Mouse (Mus musculus) regulatory T cell (primary cell): ENCODE data around the gene Apc2.

Experiments
- in situ Hi-C: fragments of 300-600 bp; cut with MboI, MseI; formaldehyde crosslinking; loops from one replicate; pipeline ENCODE4 v1.15.1; 2025; ENCODE audit warnings: high pct_unique_total_duplicates

Gene Apc2

DNA sequence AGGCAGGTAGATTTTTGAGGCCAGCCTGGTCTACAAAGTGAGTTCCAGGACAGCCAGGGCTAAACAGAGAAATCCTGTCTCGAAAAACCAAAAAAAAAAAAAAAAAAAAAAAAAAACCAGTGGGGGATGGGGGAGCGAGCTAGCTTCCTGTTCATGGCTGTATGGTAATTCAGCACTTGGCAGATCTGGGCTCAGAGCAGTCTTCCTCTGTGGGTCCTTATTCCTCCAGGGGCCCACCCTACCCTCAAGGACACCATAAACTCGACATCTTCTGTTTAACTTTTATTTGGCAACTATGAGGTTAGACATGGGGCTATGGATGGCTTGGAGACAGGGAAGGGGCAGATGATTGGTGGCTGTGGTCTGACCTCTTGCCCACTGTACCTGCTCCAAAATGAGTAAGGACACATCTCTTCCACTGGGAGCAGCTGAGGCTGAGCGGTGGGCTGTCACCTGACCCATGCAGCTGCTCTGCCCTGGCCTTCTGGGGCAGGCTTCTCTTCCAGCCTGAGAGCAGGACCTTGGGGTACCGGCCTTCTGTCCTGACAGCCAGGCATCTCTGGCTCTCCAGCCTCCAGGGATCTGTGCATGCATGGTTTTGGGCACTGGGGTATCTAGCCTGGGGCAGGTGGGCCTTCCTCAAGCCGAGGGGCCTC lies 25.4 kb downstream of the Apc2 start:
- in situ Hi-C loops, result no loop called here

DNA sequence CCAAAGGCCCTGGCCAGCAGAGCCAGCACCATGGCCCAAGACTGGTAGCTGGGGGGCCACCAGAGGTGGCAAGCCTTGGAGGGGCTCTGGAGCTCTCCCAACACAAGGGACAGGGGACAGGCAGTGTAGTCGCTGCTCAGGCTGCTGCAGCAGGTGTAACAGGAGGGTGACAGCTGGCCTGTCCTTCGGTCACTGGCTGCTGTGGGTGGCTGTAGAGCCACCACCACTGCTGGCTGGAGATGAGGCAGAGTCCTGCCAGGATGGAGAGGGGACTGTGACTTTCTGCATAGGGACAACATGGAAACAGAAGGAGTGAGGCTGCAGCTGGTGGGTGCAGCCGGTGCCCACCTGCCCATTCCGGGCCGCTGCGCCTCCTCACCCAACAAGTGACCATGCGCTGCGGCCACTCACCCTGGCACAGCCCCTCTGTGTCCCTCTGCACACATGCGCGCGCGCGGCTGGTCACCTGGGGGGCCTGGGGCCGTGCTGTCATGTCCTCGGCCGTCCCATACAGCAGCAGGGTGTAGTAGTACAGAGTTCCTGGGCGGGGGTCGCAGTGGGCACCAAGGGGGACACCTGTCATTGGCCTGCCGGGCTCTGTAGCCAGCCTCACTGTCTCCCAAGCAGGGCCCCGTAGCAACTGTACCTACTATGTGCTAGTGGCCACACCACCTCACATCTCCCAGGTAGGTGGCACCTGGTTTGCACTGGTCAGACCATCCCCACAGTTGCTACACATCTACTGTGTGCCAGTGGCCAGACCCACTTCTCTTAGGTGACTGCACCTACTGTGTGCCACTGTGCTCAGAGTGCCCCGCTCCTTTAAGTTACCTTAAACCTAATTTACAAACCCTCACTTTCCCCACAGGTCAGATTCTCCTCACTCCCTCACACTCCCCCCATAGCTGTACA lies 26.1 kb downstream of the Apc2 start:
- in situ Hi-C loops, result no loop called here

DNA sequence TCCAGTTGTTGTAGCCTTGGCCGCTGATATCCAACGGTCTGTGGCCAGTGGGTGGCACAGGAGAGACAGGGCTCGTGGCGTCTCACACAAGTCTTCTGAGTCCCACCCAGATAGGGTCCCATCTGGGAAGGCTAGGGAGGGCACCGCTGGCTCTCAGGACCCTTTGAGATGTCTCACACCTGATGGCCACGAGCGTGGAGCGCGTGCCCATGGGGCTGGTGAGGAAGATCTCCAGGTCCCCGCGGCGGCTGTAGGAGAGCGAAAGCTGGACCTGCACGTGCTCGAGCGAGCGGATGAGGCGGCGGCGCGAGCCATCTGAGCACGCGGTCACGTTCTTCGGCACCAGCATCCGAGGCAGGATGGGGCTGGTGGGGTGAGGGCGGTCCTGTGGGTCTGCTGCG lies 27.0 kb downstream of the Apc2 start:
- in situ Hi-C loops, result no loop called here

DNA sequence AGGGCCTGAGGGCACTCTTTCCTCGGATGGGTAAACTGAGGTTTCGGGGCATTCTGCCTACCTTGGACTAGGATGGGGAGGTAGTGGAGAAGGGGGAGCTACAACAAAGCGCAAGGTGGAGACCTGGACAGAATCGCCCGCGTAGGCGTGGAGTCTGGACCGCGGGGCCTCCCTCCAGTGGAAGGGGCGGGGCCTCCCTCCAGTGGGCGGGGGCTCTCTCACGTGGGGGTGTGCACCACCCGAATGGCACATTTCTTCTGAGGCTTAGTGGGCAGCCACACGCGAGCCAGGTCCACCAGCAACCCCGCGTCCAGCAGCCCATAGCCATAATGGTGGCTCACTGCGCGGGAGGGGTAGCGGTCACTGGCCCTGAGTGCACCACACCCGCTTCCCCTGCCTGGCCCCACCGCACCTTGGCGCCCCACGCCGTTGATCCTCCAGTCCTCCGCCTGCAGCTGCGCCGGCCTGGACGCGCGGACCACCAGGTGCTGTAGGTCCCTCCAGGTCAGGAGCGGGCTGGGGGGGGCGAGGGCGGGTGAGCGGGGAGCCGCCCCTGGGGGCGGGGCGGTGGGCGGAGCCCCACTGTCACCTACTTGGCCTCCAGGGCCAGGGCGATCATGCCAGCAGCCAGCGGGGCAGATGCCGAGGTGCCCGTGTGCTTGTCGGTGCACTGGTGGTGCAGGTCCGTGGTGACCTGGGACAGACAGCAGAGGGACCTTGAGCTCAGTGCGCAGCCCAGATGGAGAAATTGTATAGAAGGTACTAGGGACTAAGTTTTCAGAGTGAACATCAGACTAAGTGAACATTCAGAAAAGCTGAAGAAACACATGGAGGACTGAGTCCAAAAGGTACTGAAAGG lies 27.7 kb downstream of the Apc2 start:
- in situ Hi-C loops, result no loop called here

DNA sequence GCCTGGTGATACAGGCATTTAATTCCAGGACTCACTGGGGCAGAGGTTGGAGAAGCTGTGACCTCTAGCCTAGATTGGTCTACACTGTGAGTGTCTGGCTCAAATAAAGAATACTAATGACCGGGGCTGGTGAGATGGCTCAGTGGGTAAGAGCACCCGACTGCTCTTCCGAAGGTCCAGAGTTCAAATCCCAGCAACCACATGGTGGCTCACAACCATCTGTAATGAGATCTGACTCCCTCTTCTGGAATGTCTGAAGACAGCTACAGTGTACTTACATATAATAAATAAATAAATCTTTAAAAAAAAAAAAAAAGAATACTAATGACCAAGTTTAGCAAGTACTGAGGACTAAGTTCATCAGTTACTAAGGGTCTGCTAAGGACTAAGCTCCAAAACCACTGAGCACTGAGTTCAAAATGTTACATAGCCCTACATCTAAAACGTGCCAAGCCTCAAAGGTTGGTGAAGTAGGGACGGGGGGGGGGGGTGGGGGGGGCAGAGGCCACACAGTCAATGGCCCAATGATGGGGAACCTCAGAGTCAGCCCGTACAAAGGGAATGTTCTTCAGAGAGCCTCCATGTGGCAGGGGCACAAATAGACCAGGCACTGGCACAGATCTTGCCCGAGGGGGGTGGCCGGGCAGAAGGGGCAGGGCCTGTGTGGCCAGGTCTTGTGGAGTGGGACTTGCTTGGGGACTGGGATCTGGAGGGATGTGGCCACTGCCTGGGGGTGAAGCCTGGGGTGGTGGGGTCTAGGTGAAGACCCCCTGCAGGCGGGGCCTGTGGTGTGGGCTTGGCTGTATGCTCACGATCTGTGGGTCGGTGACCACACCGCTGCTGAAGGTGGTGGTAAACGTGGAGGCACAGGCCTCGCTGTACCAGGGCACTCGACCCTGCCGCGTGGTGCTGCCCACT lies 28.6 kb downstream of the Apc2 start:
- in situ Hi-C loops, result no loop called here

DNA sequence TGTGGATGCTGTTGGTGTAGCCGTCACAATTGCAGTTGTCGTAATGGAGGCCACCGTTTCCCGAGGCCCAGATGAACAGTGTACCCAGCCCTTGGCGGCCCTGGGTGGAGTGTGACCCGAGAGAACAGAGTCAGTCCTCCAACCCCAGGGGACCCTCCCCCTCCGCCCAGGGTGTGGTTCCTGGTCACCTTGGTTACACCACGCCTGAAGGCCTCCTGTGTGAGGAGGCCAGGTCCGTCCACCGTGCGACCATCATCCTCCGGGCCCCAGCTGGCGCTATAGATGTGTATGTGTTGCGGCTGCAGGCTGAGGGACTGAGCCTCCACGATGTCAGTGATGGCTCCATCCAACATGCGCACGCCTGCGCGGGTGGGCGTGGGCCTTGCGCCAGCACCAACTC lies 29.3 kb downstream of the Apc2 start:
- in situ Hi-C loops, result no loop called here

DNA sequence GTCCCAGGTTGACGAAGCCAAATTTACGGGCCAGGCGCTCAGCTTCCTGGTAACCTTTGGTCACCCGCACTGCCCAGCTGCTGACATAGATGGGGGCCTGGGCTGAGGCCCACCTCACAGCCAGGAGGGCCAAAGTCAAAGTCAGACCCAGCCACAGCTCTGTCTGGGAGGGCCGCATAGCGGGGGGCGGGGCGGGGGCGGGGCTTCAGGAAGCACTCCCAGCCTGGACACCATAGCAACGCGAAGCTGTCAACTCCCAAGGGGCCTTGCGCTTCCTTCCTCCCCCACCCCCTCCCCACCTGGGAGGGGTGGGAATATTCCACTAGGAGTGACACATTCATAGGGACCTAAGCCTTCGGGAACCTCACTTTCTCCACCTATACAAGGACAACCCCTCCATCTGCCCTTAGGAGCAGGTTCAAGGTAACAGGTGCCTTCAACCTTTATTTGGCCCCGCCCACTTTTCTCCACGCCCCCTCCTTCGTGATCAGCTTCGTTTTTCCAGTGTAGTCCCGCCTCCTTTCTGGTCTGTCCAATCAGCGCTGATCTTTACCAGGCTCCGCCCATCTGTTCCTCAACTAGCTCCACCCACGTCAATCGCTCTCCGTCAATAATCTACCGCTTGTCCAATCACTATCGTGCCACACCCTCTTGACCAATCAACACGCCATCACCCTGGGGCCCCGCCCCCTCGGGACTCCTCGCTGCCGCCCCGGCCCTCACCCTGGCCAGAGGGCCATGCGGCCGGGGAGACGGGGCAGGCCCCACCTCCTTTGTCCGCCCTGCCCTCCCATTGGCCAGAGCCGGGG lies 33.7 kb downstream of the Apc2 start, which contains the start of the genes Pcsk4 and Reep6:
Pcsk4 (minus strand) TSS at position 226 of the 809 bp plus-strand sequence.
Reep6 (plus strand) TSS at position 681 of the 809 bp plus-strand sequence.
- in situ Hi-C loops, result no loop called here

DNA sequence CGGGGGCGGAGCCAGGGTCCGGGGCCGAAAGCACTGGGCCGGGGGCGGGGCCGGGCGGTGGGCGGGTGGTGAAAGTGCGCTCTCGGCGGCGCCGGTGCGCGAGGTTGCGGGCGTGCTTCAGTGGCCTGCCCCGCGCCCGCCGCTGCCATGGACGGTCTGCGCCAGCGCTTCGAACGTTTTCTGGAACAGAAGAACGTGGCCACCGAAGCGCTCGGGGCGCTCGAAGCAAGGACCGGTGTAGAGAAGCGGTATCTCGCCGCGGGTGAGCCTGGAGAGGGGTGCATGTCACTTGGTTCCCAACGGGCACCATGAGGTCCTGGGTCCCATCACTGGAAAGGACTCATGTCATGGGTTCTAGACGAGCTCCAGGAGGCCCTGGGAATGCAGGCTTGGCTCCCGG lies 34.3 kb downstream of the Apc2 start:
- in situ Hi-C loops, result no loop called here

DNA sequence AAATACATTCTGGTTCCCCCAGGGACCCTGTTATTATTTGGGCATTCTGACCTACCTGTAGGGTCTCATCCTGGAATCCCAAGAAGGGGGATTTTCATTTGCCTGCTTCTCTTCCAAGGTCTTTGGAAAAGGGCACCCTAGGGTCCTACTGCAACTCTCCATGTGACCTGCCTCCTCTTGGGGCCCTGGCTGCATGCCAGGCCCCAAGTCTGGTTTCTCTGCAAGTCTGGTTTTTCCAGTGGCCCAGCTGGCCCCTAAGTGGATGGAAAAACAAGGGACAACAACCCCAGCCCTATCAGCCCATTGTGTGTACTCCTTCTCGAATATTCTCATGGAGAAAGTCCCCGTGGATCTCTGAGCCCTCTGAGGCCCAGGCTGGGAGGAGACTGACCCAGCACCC lies 35.1 kb downstream of the Apc2 start:
- in situ Hi-C loops, result no loop called here

DNA sequence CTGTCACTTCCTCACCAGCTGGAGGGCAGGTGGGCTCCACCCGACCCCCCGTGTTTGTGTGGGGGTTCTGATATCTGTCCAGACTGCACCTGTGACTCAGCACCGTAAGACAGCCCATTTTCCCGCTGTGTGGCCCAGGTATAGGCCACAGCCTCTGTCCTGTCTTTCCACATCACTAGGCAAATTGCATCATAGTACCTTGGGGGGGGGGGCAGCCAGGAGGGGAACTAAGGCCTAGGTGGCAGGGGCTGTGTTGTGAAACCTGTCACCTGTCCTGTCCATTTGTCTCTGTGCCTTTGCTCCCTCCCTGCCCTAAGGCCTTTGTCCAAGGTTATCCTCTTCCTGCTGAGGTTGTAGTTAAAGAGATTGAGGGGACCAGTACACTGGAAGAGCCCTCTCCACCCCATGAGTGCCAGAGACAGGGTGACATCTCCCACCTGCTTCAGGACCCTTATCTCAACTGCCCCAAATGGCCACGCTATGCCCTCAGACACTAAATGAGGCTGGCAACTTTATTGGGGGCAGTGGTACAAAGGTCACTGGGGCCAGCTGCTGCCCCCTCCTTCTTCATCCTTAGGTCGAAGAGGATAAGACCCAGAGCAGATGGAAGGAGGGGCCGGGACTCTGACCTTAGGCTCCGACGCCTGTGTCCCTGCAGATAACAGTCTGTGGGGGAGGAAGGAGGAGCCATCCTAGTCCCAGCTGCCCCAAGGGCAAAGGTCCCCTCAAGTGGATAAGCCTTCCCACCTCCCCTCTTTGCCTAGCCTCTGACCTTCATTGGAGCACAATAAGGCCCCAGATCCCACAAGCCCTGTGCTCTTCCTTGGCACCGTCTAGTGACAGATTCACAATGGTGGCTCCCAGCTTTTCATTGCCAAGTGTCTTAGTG lies 36.1 kb downstream of the Apc2 start:
- in situ Hi-C loops, result no loop called here

DNA sequence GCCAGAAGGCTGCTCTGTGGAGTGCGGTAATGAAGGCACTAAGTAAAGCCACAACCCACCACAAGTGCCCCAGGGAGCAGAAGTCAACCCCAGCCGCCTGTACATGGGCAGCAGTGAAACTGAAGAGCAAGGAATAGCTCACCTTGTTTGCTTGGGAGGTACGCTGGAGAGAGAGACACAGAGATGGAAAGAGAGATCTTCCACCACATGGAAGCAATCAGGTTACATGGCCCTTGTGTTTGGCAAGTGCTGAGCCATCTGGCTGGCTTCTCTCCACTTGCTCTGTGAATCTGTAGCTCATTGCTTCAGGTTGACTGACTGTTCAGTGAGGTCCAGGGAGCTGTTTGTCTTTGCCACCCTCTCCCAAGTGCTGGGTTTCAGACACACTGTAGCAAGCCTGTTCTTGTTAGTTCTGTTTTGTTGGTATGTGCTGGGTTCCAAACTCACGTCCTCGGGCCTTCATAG lies 36.8 kb downstream of the Apc2 start:
- in situ Hi-C loops, result no loop called here

DNA sequence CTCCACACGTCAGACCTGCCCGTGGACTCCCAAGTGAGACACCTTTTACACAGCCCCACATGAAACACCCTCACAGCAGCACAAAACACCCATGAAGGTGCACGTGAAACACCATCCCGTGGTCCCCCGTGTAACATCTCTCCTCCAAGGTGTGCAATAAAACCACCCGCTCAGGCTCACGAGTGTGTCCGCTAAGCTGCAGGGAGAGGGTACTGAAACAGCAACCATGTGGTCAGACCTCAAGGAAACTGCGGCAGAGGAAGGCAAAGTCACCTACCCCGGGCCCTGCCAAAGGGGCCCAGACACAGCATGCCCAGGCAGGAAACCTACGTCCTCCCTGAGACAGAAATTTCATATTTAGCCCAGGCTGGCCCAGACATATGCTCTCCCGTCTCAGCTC lies 40.5 kb downstream of the Apc2 start:
- in situ Hi-C loops, result no loop called here

DNA sequence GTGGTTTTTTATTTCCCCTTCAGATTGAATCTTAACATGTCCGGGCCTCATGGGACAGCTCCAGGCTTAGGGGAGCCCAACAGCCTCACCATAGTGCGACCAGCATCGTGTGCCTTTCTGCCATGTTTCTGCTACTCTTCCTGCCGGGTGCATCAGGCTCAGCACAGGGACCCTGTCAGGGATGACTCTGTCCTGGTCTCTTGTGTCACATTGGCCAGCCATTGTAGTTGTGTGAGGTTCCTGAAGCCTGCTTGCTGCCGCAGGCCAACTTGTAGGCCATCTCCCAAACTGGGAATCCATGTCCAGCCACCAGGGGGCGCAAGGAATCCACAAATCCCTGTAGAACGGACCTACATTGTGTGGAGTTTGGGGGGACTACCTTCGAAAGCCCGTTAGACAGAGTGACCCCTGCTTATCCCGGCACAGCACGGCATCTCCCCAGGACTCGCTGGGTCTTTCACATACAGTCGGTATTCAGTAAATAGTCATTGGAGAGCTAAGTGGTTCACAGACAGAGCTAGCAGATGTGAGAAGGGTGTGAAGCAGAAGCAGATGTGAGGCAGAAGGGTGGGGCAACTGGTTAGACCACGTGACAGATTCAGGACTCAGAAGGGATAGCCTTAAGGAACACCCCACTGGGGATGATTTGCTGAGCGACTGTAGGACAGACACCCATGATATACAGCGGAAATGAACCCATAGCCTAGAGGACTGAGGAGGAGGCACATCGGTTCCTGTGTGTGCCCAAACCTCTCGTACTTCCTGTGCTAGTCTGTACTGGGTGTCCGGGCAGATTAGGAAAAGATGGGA lies 44.4 kb downstream of the Apc2 start:
- in situ Hi-C loops, result no loop called here

DNA sequence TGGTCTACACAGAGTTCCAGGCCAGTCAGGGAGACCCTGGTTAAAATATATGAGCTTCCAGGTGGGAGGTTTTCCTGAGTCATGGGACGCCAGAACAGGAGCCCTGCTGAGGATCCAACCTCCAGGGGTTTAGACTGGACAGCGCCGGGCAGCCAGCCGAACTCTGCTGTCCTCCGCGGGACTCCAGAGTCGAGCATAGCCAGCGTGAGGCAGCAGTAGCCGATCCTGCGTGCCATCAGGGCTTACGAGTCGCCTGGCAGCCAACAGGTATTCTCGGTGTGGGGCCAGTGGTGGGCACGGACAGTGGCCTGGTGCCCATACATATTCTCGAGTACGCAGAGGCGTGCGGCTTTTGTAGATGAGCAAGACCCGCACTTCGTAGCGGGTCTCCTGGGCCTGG lies 45.2 kb downstream of the Apc2 start:
- in situ Hi-C loops, result no loop called here

DNA sequence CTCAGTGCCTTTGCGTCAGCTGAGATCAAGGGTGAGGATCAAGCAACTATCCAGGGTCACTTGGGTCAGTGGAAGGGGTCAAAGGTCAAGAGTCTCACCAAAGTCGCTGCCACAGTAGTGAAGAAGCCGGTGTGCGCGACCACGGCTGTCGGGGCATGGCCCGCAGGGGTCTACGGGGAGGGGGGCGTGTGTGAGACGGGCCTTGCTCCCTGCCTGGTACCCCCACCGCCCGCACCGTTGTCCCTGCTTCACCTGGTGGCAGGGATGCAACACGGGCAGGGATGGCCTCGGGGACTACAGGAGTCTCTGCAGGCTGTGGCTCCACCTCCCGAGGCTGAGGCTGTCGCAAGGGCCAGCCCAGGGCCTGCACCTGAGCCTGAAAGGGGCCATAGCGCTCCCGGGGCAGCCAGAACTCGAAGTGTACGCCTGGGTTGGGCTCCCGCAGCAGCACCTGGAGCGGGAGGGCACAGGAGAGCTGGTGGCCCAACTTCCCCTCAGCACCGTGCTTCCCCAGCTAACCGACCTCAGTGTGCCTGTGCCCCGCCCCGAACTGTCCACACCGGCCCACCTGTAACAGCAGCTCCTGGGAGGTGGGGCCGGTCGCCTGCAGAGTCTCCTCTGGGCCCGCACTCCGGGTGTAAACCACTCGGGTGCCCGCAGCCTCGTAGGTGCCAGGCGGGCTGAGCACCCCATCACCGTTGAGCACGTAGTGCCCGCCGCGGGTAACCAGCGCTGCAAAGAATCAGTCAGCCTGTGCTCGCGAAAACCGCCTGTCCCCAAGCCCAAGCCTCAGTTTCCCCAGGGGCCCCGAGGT lies 45.9 kb downstream of the Apc2 start:
- in situ Hi-C loops, result no loop called here

DNA sequence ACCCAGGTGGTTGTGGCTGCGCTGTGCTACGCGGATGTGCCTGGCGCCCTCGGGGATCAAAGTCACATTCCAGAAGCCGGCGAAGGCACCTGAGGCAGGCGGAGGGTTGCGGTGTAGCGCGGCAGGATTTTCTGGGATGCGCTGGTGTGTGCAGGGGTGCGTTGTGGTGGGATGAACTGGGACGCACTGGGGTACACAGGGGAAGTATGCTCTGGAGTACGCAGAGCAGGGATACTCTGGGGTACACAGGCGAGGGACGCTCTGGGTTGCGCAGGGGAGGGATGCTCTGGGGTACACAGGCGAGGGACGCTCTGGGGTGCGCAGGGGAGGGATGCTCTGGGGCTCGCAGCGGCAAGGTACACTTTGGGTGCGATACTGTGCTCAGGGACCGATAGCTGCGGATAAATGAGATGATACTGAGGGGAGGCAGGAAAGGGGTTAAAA lies 46.5 kb downstream of the Apc2 start:
- in situ Hi-C loops, result no loop called here

DNA sequence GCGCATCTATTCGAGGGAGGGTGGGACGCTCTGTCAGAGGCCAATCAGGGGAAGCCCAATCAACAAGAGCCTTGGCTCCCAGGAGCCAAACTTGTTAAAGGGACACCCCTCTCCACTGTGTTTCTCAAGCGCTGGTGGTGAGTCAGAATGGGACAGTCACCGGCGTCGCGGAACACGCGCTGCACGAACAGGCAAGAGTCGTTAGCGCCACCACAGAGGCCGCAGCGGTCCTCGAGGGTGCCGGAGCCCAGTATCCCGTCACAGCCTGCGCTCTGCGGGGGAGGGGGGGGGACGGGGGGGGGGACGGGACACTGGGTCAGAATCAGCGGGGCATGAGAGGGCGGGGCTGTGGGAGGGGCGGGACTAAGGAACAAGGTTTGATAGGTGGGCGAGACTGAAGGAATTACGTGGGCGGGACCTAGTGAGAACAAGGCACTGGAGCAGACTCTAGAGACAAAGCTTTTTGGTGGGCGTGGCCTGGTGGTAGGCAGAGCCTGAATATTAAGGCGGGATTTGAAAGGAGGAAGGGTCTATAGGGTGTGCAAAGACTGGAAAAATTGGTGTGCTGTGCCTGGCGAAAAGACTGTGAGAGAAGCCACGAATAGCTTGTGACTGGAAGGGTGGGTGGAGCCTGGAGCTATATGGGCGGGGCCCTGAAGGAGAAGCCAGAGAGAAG lies 47.1 kb downstream of the Apc2 start:
- in situ Hi-C loops, result no loop called here
